Mouse (Mus musculus): Measurements from ENCODE around the gene Tldc1. TPM values are rescaled to one million over a fixed set of nuclear protein-coding genes. Genes with fewer than 3 reads are reported as not detected.

Gene Tldc1
- polyA plus RNA-seq, 2 experiments: 1.3 to 2.7 TPM

- ATAC-seq (ENCODE audit: insufficient read depth): no peak
- Histone ChIP-seq H3K36me3 (replicated peaks; ENCODE audit: control insufficient read depth, insufficient read depth, low read depth) (no peaks in the 10 kb centered on the region), H3K9ac (replicated peaks) (no peak overlapping the region), H3K4me3 (ENCODE audit: insufficient read depth in 1 of 2, low read depth in 2 of 2, low read length in 2 of 2) (no peak overlapping the region), H3K4me2 (ENCODE audit: low read depth) (no peak overlapping the region), H3K4me1 (replicated peaks; ENCODE audit: control insufficient read depth in 2 of 2, insufficient read depth in 2 of 2, low read length in 1 of 2) (peaks cover 0 to 11% of the 10 kb centered on the region in 2 experiments; a peak in 2 of 4 replicates), H3K27ac (no peak overlapping the region), H3K27me3 (ENCODE audit: control insufficient read depth, insufficient read depth, low read length) (no peaks in the 10 kb centered on the region), H3K9me3 (ENCODE audit: control insufficient read depth, low read length) (no peaks in the 10 kb centered on the region)
- TF ChIP-seq EP300 (IDR thresholded peaks at IDR 0.05; ENCODE audit: low read depth): no peak
- peak; percentile 91 for TF ChIP-seq CTCF (IDR thresholded peaks at IDR 0.05; ENCODE audit: low read depth)
- peak in 1 of 3 experiments; percentile 37 for DNase-seq (ENCODE audit: low read depth in 3 of 3, low spot score in 3 of 3)
- 2% methylated on average over 5 of the region's 5 CpGs for WGBS (ENCODE audit: insufficient replicate concordance)
These were observed 4.5 kb upstream of the Tldc1 start for GRCm38 (mm10) chr8:119782715-119783114.

DNA sequence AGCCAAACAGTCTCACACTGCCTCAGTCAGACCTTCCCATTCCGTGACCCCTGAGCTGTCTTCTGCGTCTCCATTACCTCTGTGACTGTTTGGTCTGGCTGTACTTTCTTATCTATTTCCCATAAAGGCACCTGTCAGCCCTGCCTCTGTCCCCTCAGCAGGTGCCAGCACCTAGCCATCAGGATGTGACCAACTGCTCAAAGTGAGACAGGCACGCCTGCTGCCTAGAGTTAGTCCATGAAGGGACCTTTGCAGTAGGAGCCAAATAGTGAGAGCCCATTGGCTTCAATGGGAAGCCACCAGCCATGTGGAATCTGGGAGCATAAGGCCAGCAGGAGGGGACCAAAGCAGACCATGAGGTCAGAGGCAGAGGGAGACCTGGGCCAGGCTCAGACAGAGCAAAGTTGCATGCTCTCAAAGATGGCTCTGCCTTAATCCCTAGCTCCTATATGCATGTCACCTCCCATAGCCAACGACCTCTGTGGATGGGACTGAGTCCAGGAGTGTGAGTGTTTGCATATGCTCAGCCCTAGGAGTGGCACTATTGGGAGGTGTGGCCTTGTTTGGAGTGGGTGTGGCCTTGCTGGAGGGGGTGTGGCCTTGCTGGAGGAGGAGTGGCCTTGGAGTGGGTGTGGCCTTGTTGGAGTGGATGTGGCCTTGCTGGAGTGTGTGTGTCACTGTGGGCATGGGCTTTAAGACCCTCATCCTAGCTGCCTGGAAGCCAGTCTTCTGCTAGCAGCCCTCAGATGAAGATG is 3.0 kb upstream of the Tldc1 start:
- WGBS (ENCODE audit: insufficient replicate concordance): 55% methylated on average over 4 of the region's 4 CpGs
- ATAC-seq (ENCODE audit: insufficient read depth) (no peak), DNase-seq (ENCODE audit: low read depth in 3 of 3, low spot score in 3 of 3) (peak in 1 of 3 experiments; percentile 24)
- Histone ChIP-seq H3K36me3 (replicated peaks; ENCODE audit: control insufficient read depth, insufficient read depth, low read depth) (no peaks in the 10 kb centered on the region), H3K4me3 (ENCODE audit: insufficient read depth in 1 of 2, low read depth in 2 of 2, low read length in 2 of 2) (no peak overlapping the region), H3K9ac (replicated peaks) (no peak overlapping the region), H3K4me1 (replicated peaks; ENCODE audit: control insufficient read depth in 2 of 2, insufficient read depth in 2 of 2, low read length in 1 of 2) (peaks cover 0 to 9% of the 10 kb centered on the region in 2 experiments; a peak in 3 of 4 replicates), H3K4me2 (ENCODE audit: low read depth) (no peak overlapping the region), H3K9me3 (ENCODE audit: control insufficient read depth, low read length) (no peaks in the 10 kb centered on the region), H3K27me3 (ENCODE audit: control insufficient read depth, insufficient read depth, low read length) (no peaks in the 10 kb centered on the region), H3K27ac (no peak overlapping the region)
- TF ChIP-seq EP300 (IDR thresholded peaks at IDR 0.05; ENCODE audit: low read depth) (no peak), CTCF (IDR thresholded peaks at IDR 0.05; ENCODE audit: low read depth) (no peak)

GRCm38 (mm10) chr8:119780402-119781049 is 2.3 kb upstream of the Tldc1 start:
- WGBS (ENCODE audit: insufficient replicate concordance): 58% methylated on average over 9 of the region's 9 CpGs
- H3K27ac ChIP-seq: no peak overlapping the region
- H3K9me3 ChIP-seq (ENCODE audit: control insufficient read depth, low read length): no peaks in the 10 kb centered on the region
- H3K9ac ChIP-seq (replicated peaks): no peak overlapping the region
- no peaks in the 10 kb centered on the region for H3K36me3 ChIP-seq (replicated peaks; ENCODE audit: control insufficient read depth, insufficient read depth, low read depth)
- H3K27me3 ChIP-seq (ENCODE audit: control insufficient read depth, insufficient read depth, low read length): no peaks in the 10 kb centered on the region
- H3K4me3 ChIP-seq (ENCODE audit: insufficient read depth in 1 of 2, low read depth in 2 of 2, low read length in 2 of 2): no peak overlapping the region
- no peak overlapping the region for H3K4me2 ChIP-seq (ENCODE audit: low read depth)
- H3K4me1 ChIP-seq (replicated peaks; ENCODE audit: control insufficient read depth in 2 of 2, insufficient read depth in 2 of 2, low read length in 1 of 2): peaks cover 0 to 9% of the 10 kb centered on the region in 2 experiments; a peak in 3 of 4 replicates
- ATAC-seq (ENCODE audit: insufficient read depth): no peak
- DNase-seq (ENCODE audit: low read depth in 3 of 3, low spot score in 3 of 3): no peak
- no peak for TF ChIP-seq EP300 (IDR thresholded peaks at IDR 0.05; ENCODE audit: low read depth)
- no peak for TF ChIP-seq CTCF (IDR thresholded peaks at IDR 0.05; ENCODE audit: low read depth)

DNA sequence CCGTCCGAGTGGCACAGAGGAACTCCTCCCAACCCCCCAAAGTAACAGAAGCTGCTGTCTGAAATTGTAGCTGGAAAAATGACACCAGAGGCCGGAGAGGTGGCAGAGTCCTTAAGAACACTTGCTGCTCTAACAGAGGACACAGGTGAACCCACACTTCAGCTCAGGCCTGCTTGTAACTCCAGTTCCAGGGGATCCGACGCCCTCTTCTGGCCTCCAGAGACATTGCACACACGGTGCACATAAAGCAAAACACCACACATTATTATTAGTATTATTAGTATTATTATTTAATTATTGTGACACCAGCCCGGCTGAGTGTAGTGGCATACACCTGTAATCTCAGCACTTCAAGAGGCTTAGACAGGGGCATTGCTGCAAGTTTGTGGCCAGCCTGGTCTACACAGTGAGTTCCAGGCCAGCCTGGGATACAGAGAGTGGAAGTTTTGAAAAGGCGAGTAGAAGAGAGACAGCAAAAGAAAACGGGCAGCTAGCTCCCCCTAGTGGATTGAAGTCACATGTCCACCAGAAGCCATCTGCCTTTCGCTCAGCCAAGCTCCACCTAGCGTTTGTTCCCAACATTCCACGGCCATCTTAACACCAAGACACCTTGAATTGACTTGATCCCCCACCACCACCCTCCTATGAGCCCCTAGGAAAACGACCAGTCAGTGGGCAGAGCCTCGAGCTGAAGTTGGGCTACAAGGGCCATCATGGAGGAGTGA is 959 bp upstream of the Tldc1 start:
- H3K27ac ChIP-seq: no peak overlapping the region
- H3K4me1 ChIP-seq (replicated peaks; ENCODE audit: control insufficient read depth in 2 of 2, insufficient read depth in 2 of 2, low read length in 1 of 2): peaks cover 0 to 9% of the 10 kb centered on the region in 2 experiments; a peak in 3 of 4 replicates
- ATAC-seq (ENCODE audit: insufficient read depth) (no peak), DNase-seq (ENCODE audit: low read depth in 3 of 3, low spot score in 3 of 3) (peak; percentile 70 to 74 (median 70))
- H3K9ac ChIP-seq (replicated peaks): no peak overlapping the region
- TF ChIP-seq EP300 (IDR thresholded peaks at IDR 0.05; ENCODE audit: low read depth) (no peak), CTCF (IDR thresholded peaks at IDR 0.05; ENCODE audit: low read depth) (peak; percentile 98)
- no peaks in the 10 kb centered on the region for H3K9me3 ChIP-seq (ENCODE audit: control insufficient read depth, low read length)
- H3K4me2 ChIP-seq (ENCODE audit: low read depth): peak overlapping the region; percentile 81
- WGBS (ENCODE audit: insufficient replicate concordance): 20% methylated on average over 14 of the region's 14 CpGs
- H3K4me3 ChIP-seq (ENCODE audit: insufficient read depth in 1 of 2, low read depth in 2 of 2, low read length in 2 of 2): peak overlapping the region in 1 of 2 experiments; percentile 64; a peak in 1 of 4 replicates
- no peaks in the 10 kb centered on the region for H3K27me3 ChIP-seq (ENCODE audit: control insufficient read depth, insufficient read depth, low read length)
- no peaks in the 10 kb centered on the region for H3K36me3 ChIP-seq (replicated peaks; ENCODE audit: control insufficient read depth, insufficient read depth, low read depth)

Measured in liver, embryonic 14.5 days (tissue).